Comparison of ENCODE assay signal across 8 mouse cellular contexts in genomic region chr2:84479036-84479435, GRCm38 (mm10). TPM values are rescaled to one million over a fixed set of nuclear protein-coding genes. Genes with fewer than 3 reads are reported as not detected.
DNase-seq lines count a peak whose midpoint lies in the region; ATAC-seq lines count a peak whose summit lies in the region.

No protein-coding gene starts in this region.

- ATAC-seq in erythroid progenitor cell, adult 5-6 weeks (replicated peaks; ENCODE audit: low FRiP score, poor library complexity, severe bottlenecking) = peak; percentile 76
- peak; percentile 80 for ATAC-seq in megakaryocyte-erythroid progenitor cell, adult 5-6 weeks (replicated peaks; ENCODE audit: low FRiP score, low TSS enrichment, poor library complexity, severe bottlenecking)

- DNase-seq in gastrocnemius, postnatal 10 days = peak; percentile 20
- no peak for DNase-seq in gastrocnemius, postnatal 25 days
- peak; percentile 95 for DNase-seq in 3T3-L1 (ENCODE audit: low read depth, low spot score)
- peak; percentile 49 for DNase-seq in R1 (ENCODE audit: low read depth, low spot score)
- DNase-seq in kidney, postnatal 10 days = peak; percentile 62
- DNase-seq in neural tube, embryonic 10.5 days (ENCODE audit: extremely low spot score, low spot score) = no peak

RNA-seq across cellular contexts. Expression of gene Tfpi, which starts 2.5 kb away (rescaled TPM):
- 10 to 100 TPM; 11.3 to 13.0 TPM for total RNA-seq in gastrocnemius, postnatal 10 days (2021)
- total RNA-seq in gastrocnemius, postnatal 25 days (2021) = 1 to 10 TPM; 2.8 to 5.0 TPM
- 7.1 and 14.4 TPM in 2 replicates for total RNA-seq in erythroid progenitor cell, adult 5-6 weeks (2015; ENCODE audit: low replicate concordance)
- total RNA-seq in erythroid progenitor cell, adult 5-6 weeks (2017; ENCODE audit: low replicate concordance) = 2.4 and 2.9 TPM in 2 replicates
- total RNA-seq in megakaryocyte-erythroid progenitor cell, adult 5-6 weeks (2014; fragmentation: Nextera tagmentation) = 15.2 and 37.8 TPM in 2 replicates
- total RNA-seq in megakaryocyte-erythroid progenitor cell, adult 5-6 weeks (2017) = 49.2 and 60.6 TPM in 2 replicates

RNA-seq across cellular contexts. Expression of gene Calcrl, which starts 53.8 kb away (rescaled TPM):
- total RNA-seq in gastrocnemius, postnatal 10 days (2021) = 10 to 100 TPM; 24.5 to 31.6 TPM
- 10 to 100 TPM; 11.5 to 15.0 TPM for total RNA-seq in gastrocnemius, postnatal 25 days (2021)
- 5.4 and 9.2 TPM in 2 replicates for total RNA-seq in erythroid progenitor cell, adult 5-6 weeks (2015; ENCODE audit: low replicate concordance)
- total RNA-seq in erythroid progenitor cell, adult 5-6 weeks (2017; ENCODE audit: low replicate concordance) = 9.4 and 21.5 TPM in 2 replicates
- total RNA-seq in megakaryocyte-erythroid progenitor cell, adult 5-6 weeks (2014; fragmentation: Nextera tagmentation) = 4.3 and 5.1 TPM in 2 replicates
- 23.2 and 37.4 TPM in 2 replicates for total RNA-seq in megakaryocyte-erythroid progenitor cell, adult 5-6 weeks (2017)

Comparison
In these comparisons a context has a peak if more than half of its experiments do, and no peak if none do; other contexts are left out.
1. DNase-seq: peak in gastrocnemius, postnatal 10 days (single experiment), 3T3-L1 (single experiment), R1 (single experiment) and kidney, postnatal 10 days (single experiment); none in gastrocnemius, postnatal 25 days (single experiment) and neural tube, embryonic 10.5 days (single experiment).